Mouse (Mus musculus) heart, postnatal 0 days (tissue): ENCODE measurements around the gene Zc3hav1. TPM values are rescaled to one million over a fixed set of nuclear protein-coding genes. Genes with fewer than 3 reads are reported as not detected.
"Not testable (repeated sequence)": the region's sequence is repeated elsewhere in the genome, so short reads cannot be mapped to it uniquely, and the experiment has no call there.

Experiments used
- ATAC-seq: fragments of 200-750 bp; cut with Nextera tagmentation; 2 replicates; pipeline ENCODE4 v1.8.0; 2017; ENCODE audit warnings: low read depth, moderate number of reproducible peaks, moderate library complexity; ENCODE audit not compliant: insufficient read depth
- DNase-seq: peaks from one replicate; pipeline ENCODE4 v3.0.0-alpha.2; 2016; ENCODE audit warnings: low spot score
- H3K27ac ChIP-seq: fragments of 300-500 bp; sonication (generic); 2 replicates; pipeline ENCODE4 v1.5.1; 2014; ENCODE audit warnings: low read depth, mild to moderate bottlenecking
- H3K27me3 ChIP-seq: fragments of 300-500 bp; sonication (generic); 2 replicates; pipeline ENCODE4 v1.6.1; 2014; ENCODE audit warnings: low read length, mixed read lengths; ENCODE audit not compliant: control insufficient read depth, insufficient read depth
- H3K36me3 ChIP-seq: fragments of 300-500 bp; sonication (generic); replicated peaks from 2 replicates; pipeline ENCODE4 v1.6.1; 2014; ENCODE audit warnings: low read length, mixed read lengths; ENCODE audit not compliant: control insufficient read depth, insufficient read depth
- H3K4me1 ChIP-seq: fragments of 300-500 bp; sonication (generic); 2 replicates; pipeline ENCODE4 v1.6.1; 2014; ENCODE audit warnings: antibody characterized with exemption; ENCODE audit not compliant: control insufficient read depth, insufficient read depth
- H3K4me2 ChIP-seq: fragments of 300-500 bp; sonication (generic); 2 replicates; pipeline ENCODE4 v1.6.1; 2014; ENCODE audit warnings: low read depth, mild to moderate bottlenecking, low read length, moderate library complexity
- H3K4me3 ChIP-seq: fragments of 300-500 bp; sonication (generic); 2 replicates; pipeline ENCODE4 v1.5.1; 2014; ENCODE audit warnings: low read depth, low read length
- H3K9ac ChIP-seq: fragments of 300-500 bp; sonication (generic); replicated peaks from 2 replicates; pipeline ENCODE4 v1.6.1; 2014; ENCODE audit warnings: low read depth, low read length, mixed read lengths
- H3K9me3 ChIP-seq: fragments of 300-500 bp; sonication (generic); replicated peaks from 2 replicates; pipeline ENCODE4 v1.6.1; 2016; ENCODE audit warnings: low read length; ENCODE audit not compliant: control insufficient read depth
- CTCF ChIP-seq: IDR thresholded peaks from 2 replicates; pipeline ENCODE4 v1.5.1; 2016; ENCODE audit warnings: antibody characterized with exemption, control low read depth, low read depth
- EP300 ChIP-seq: IDR thresholded peaks from 2 replicates; pipeline ENCODE4 v1.6.1; 2016; ENCODE audit warnings: antibody characterized with exemption, low read depth
- WGBS: fragments of 180-500 bp; shearing (Covaris S2); extraction: QIAGEN DNeasy Blood & Tissue Kit; methylation state at CpG from one replicate; pipeline ENCODE4 v1.1.7; 2014; 5-methylcytosine and 5-hydroxymethylcytosine counted together
- polyA plus RNA-seq: library from polyadenylated mRNA; unstranded; fragments of >200 nt; fragmentation: Nextera tagmentation; extraction: Ambion mirVana; gene quantifications from 2 replicates; pipeline ENCODE4 v1.2.1, GENCODE M21; 2015
- total RNA-seq: library from RNA; depleted of rRNA; stranded (reverse); fragments of >200 nt; gene quantifications from 2 replicates; pipeline ENCODE4 v1.2.3, GENCODE M21; 2014; ENCODE audit warnings: low replicate concordance

Gene Zc3hav1
- total and polyA plus RNA-seq, 2 experiments from 2014 or later: 9.1 to 19.2 TPM

DNA sequence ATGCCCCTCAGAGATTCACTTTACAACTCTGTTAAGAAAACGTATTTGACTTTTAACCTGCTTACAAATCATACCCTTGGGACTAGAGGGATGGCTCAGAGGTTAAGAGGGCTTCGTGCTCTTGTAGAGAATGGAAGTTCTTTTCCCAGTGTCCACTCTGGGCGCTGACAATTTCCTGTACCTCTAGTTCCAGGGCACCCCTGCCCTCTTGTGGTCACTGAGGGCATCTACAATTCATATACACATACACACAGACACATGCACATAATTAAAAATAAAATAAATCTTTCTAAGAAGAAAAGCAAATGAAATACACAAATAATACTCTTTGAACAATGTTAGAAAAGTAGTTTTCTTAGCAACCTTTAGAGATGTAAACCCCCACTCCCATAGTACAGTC, 15.5 kb upstream of the Zc3hav1 start:
- 79% methylated on average over 3 of the region's 3 CpGs for WGBS
- TF ChIP-seq CTCF (no peak), EP300 (no peak)
- Histone ChIP-seq H3K27me3 (0 out of 2 replicates have a peak, but pooled peaks cover 3% of the 10 kb centered on the region), H3K4me2 (no peak overlapping the region), H3K36me3 (no peaks in the 10 kb centered on the region), H3K9ac (no peak overlapping the region), H3K4me3 (no peak overlapping the region), H3K27ac (no peak overlapping the region), H3K9me3 (peaks cover 6% of the 10 kb centered on the region), H3K4me1 (no peaks in the 10 kb centered on the region)
- no peak for DNase-seq
- ATAC-seq: no peak

DNA sequence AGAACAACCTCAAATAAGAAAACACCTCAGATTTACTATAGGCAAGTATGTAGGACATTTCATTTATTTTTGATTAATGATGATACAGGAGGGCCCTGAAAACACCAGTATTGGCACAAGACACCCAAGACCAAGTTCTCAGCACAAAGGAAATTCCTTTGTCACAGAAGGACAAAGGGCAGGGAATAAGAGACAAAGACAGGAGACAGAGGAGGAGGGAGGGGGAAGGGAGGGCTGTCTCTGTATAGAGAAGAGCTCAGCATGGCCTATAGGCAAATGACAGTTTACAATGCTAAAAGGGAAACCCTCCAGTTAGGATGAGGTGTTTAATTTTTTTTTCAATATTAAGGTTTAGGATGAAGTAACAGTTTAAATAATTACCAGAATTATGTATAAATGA, 9.7 kb upstream of the Zc3hav1 start:
- Histone ChIP-seq H3K9me3 (no peaks in the 10 kb centered on the region), H3K27me3 (no peaks in the 10 kb centered on the region), H3K27ac (no peak overlapping the region), H3K4me3 (no peak overlapping the region), H3K9ac (no peak overlapping the region), H3K4me1 (no peaks in the 10 kb centered on the region), H3K36me3 (no peaks in the 10 kb centered on the region), H3K4me2 (no peak overlapping the region)
- DNase-seq (no peak), ATAC-seq (no peak)
- TF ChIP-seq EP300: no peak
- TF ChIP-seq CTCF: no peak

DNA sequence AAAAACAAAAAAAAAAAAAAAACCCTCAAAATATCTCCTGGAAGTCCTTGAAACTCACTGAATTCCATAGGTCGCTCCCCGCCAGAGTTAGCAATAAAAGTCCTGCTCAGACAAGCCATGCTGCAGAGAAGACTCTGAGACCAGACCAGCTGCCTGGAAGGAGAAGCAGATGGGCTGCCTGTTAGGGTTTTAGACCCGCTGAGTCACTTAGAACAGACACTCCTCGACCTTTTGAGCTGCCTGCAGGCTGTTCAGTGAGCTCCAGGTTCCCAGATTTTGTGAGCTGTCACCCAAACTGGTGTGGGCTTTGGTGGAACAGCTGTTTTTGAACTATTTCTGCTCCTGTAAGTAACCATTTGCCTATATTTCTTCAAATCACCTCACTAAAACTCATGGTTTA, 9.0 kb upstream of the Zc3hav1 start:
- H3K4me3 ChIP-seq: no peak overlapping the region
- ATAC-seq (no peak), DNase-seq (no peak)
- no peaks in the 10 kb centered on the region for H3K9me3 ChIP-seq
- H3K4me2 ChIP-seq: no peak overlapping the region
- no peaks in the 10 kb centered on the region for H3K36me3 ChIP-seq
- no peaks in the 10 kb centered on the region for H3K4me1 ChIP-seq
- H3K27me3 ChIP-seq: no peaks in the 10 kb centered on the region
- H3K27ac ChIP-seq: no peak overlapping the region
- no peak overlapping the region for H3K9ac ChIP-seq
- TF ChIP-seq CTCF: no peak
- TF ChIP-seq EP300: no peak
- WGBS: 68% methylated on average over 4 of the region's 4 CpGs

DNA sequence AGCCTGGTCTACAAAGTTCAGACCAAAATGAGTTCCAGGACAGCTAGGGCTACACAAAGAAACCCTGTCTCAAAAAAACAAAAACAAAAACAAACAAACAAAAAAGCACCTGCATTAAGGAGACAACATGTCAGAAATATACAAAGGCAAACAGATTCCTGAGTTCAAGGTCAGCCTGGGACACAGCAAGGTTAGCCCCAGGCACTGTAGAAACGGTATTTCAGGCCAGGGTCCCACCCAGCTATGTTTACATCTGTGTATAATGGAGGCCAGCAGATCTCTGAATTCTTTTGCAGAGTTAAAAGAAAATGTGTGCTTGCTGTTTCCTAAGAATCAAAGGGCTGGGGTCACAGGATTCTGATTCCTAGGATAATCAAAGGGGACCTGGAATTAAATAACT, 7.5 kb upstream of the Zc3hav1 start:
- Histone ChIP-seq H3K4me3 (no peak overlapping the region), H3K27ac (no peak overlapping the region)
- WGBS: 52% methylated on average over 1 of the region's 1 CpGs

DNA sequence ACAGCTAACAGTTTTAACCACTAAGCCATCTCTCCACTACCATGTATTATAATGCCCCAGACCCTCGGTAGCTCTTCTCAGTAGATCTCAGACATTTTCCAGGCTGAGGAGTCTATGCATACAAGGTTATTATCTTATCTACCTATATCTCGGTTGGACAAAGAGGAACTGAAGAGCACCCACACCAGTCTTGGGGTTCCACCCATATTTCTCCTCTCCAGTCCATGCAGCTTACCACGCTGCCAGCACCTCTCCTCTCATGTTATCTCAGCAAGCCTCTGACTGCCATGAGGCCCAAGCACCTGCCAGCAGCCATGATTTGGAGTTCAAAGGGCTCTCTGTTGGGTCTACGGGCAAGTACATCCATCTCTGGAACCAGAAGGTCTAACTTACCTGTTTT, 6.7 kb upstream of the Zc3hav1 start:
- no peak overlapping the region for H3K27ac ChIP-seq
- ATAC-seq (no peak), DNase-seq (no peak)
- no peak overlapping the region for H3K4me3 ChIP-seq
- H3K27me3 ChIP-seq: peaks cover 5% of the 10 kb centered on the region; the same call in 1 of the 2 replicates
- H3K36me3 ChIP-seq: no peaks in the 10 kb centered on the region
- no peak for TF ChIP-seq EP300
- no peak for TF ChIP-seq CTCF
- no peaks in the 10 kb centered on the region for H3K4me1 ChIP-seq
- no peaks in the 10 kb centered on the region for H3K9me3 ChIP-seq
- 65% methylated on average over 4 of the region's 4 CpGs for WGBS
- no peak overlapping the region for H3K9ac ChIP-seq
- H3K4me2 ChIP-seq: no peak overlapping the region

More for the DNA sequence above, 7.5 kb upstream of the Zc3hav1 start:
- DNase-seq (no peak), ATAC-seq (no peak)
- Histone ChIP-seq H3K4me1 (no peaks in the 10 kb centered on the region), H3K9ac (no peak overlapping the region), H3K4me2 (no peak overlapping the region), H3K27me3 (no peaks in the 10 kb centered on the region), H3K9me3 (no peaks in the 10 kb centered on the region), H3K36me3 (no peaks in the 10 kb centered on the region)
- TF ChIP-seq EP300: no peak
- TF ChIP-seq CTCF: no peak

DNA sequence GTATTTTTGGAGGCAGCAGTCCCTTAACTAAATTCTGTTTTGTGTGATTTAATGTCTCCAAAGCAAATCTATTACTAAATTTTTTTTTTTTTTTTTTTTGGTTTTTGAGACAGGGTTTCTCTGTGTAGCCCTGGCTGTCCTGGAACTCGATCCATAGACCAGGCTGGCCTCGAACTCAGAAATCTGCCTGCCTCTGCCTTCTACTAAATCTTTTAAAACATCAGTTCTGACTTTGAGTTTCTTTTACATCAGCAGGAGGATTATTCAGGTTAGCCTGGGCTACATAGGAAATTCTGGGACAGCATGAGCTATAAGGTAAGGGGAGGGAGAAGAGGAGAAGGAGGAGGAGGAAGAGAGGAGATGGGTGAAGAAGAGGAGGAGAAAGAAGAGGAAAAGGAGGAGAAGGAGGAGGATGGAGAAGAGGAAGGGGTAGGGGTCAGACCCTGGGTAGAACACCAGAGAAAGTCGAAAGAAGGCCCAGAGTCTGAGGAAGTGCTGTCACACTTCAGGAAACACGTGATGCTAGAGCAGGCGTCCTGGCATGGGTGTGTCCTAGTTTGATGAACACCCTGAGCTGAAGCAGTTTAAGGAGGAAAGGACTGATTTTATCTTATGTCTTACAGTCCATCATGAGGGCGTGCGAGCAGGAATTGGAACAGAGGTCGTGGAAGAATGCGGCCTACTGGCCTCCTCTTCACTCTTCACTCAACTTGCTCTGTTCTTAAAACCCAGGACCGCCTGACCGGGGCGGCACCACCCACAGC, 5.5 kb upstream of the Zc3hav1 start:
- WGBS: 73% methylated on average over 12 of the region's 12 CpGs
- no peak for ATAC-seq
- DNase-seq: no peak

DNA sequence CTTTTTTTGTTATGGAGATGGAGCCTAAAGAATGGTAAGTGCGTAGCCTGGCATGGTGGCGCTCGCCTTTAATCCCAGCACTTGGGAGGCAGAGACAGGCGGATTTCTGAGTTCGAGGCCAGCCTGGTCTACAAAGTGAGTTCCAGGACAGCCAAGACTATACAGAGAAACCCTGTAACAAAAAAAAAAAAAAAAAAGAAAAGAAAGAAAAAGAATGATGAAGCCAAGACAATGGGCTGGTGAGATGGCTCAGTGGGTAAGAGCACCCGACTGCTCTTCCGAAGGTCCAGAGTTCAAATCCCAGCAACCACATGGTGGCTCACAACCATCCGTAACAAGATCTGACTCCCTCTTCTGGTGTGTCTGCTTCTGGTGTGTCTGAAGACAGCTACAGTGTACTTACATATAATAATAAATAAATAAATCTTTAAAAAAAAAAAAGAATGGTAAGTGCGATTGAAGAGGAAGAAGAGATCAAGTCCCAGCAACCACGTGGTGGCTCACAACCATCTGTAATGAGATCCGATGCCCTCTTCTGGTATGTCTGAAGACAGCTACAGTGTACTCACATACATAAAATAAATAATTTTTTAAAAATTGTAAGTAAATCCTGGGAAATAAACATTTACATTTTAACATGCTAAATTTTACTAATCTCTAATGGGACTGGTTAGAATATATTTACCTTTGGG, 4.8 kb upstream of the Zc3hav1 start:
- DNase-seq, H3K36me3 ChIP-seq, H3K4me1 ChIP-seq, H3K9me3 ChIP-seq, H3K4me2 ChIP-seq, H3K27me3 ChIP-seq, ATAC-seq, H3K4me3 ChIP-seq, H3K27ac ChIP-seq, H3K9ac ChIP-seq: not testable (repeated sequence)
- 84% methylated on average over 10 of the region's 11 CpGs for WGBS

More for the DNA sequence above, 5.5 kb upstream of the Zc3hav1 start:
- no peak for TF ChIP-seq CTCF
- TF ChIP-seq EP300: no peak
- Histone ChIP-seq H3K4me3 (no peak overlapping the region), H3K27me3 (peaks cover 7% of the 10 kb centered on the region; the same call in 1 of the 2 replicates), H3K36me3 (no peaks in the 10 kb centered on the region), H3K4me1 (no peaks in the 10 kb centered on the region), H3K9me3 (no peaks in the 10 kb centered on the region), H3K4me2 (no peak overlapping the region), H3K9ac (no peak overlapping the region), H3K27ac (no peak overlapping the region)
